Mouse (Mus musculus): Measurements from ENCODE around the gene Rnf13. TPM values are rescaled to one million over a fixed set of nuclear protein-coding genes. Genes with fewer than 3 reads are reported as not detected.

The Rnf13 gene
- polyA plus RNA-seq (2016; fragmentation: Nextera tagmentation; extraction: Ambion mirVana), result 56.3 and 63.8 TPM in 2 replicates

GRCm38 (mm10) chr3:57735511-57736370, at the start of gene Rnf13:
Gene Rnf13 (plus strand): TSS chr3:57736062.
- peaks cover 10% of the 10 kb centered on the region for H3K4me1 ChIP-seq (replicated peaks)
- ATAC-seq (ENCODE audit: insufficient number of reproducible peaks, low FRiP score), result peak; percentile 98
- H3K4me3 ChIP-seq, result peak within 1 kb of the TSS; percentile 73
- peak within 1 kb of the TSS; percentile 82 for H3K4me2 ChIP-seq
- under 1% methylated on average over 59 of the region's 59 CpGs for WGBS
- no peaks in the 10 kb centered on the region for H3K36me3 ChIP-seq
- peak within 1 kb of the TSS; percentile 80 for H3K27ac ChIP-seq (ENCODE audit: poor library complexity, severe bottlenecking)
- no peaks in the 10 kb centered on the region for H3K9me3 ChIP-seq (replicated peaks)
- peak within 1 kb of the TSS; percentile 77 for H3K9ac ChIP-seq
- no peaks in the 10 kb centered on the region for H3K27me3 ChIP-seq (replicated peaks)

- Histone ChIP-seq H3K9me3 (replicated peaks) (no peaks in the 10 kb centered on the region), H3K4me1 (replicated peaks) (no peaks in the 10 kb centered on the region), H3K36me3 (no peaks in the 10 kb centered on the region), H3K27ac (ENCODE audit: poor library complexity, severe bottlenecking) (no peak overlapping the region), H3K4me2 (no peak overlapping the region), H3K27me3 (replicated peaks) (no peaks in the 10 kb centered on the region), H3K4me3 (no peak overlapping the region), H3K9ac (no peak overlapping the region)
- WGBS, result 74% methylated on average over 4 of the region's 4 CpGs
- ATAC-seq (ENCODE audit: insufficient number of reproducible peaks, low FRiP score), result no peak
Observed at GRCm38 (mm10) chr3:57691772-57692171, 44.1 kb upstream of the Rnf13 start.

- 70% methylated on average over 2 of the region's 2 CpGs for WGBS
- Histone ChIP-seq H3K9ac (no peak within 1 kb of the TSS), H3K27ac (ENCODE audit: poor library complexity, severe bottlenecking) (no peak within 1 kb of the TSS)
Observed at GRCm38 (mm10) chr3:57692719-57693118, 43.1 kb upstream of the Rnf13 start, which contains the start of gene Ankub1. Gene Ankub1 (minus strand): TSS chr3:57692799.

GRCm38 (mm10) chr3:57696249-57696648, 39.6 kb upstream of the Rnf13 start:
- no peak overlapping the region for H3K9ac ChIP-seq
- no peak overlapping the region for H3K4me2 ChIP-seq
- H3K27ac ChIP-seq (ENCODE audit: poor library complexity, severe bottlenecking), result no peak overlapping the region
- H3K9me3 ChIP-seq (replicated peaks), result no peaks in the 10 kb centered on the region
- no peak overlapping the region for H3K4me3 ChIP-seq
- WGBS, result 75% methylated on average over 4 of the region's 4 CpGs
- H3K4me1 ChIP-seq (replicated peaks), result no peaks in the 10 kb centered on the region
- no peaks in the 10 kb centered on the region for H3K36me3 ChIP-seq
- ATAC-seq (ENCODE audit: insufficient number of reproducible peaks, low FRiP score), result no peak
- H3K27me3 ChIP-seq (replicated peaks), result no peaks in the 10 kb centered on the region

More at GRCm38 (mm10) chr3:57692719-57693118, 43.1 kb upstream of the Rnf13 start, which contains the start of gene Ankub1:
- H3K4me2 ChIP-seq, result no peak within 1 kb of the TSS
- no peaks in the 10 kb centered on the region for H3K27me3 ChIP-seq (replicated peaks)
- ATAC-seq (ENCODE audit: insufficient number of reproducible peaks, low FRiP score), result no peak
- no peak within 1 kb of the TSS for H3K4me3 ChIP-seq
- no peaks in the 10 kb centered on the region for H3K36me3 ChIP-seq
- H3K4me1 ChIP-seq (replicated peaks), result no peaks in the 10 kb centered on the region
- no peaks in the 10 kb centered on the region for H3K9me3 ChIP-seq (replicated peaks)

- Histone ChIP-seq H3K27me3 (replicated peaks) (no peaks in the 10 kb centered on the region), H3K9ac (no peak overlapping the region), H3K4me1 (replicated peaks) (no peaks in the 10 kb centered on the region), H3K27ac (ENCODE audit: poor library complexity, severe bottlenecking) (no peak overlapping the region), H3K9me3 (replicated peaks) (no peaks in the 10 kb centered on the region), H3K4me3 (no peak overlapping the region), H3K36me3 (no peaks in the 10 kb centered on the region), H3K4me2 (no peak overlapping the region)
- ATAC-seq (ENCODE audit: insufficient number of reproducible peaks, low FRiP score), result no peak
- WGBS, result 86% methylated on average over 9 of the region's 9 CpGs
Observed at GRCm38 (mm10) chr3:57696779-57697178, 39.1 kb upstream of the Rnf13 start.

- Histone ChIP-seq H3K27ac (ENCODE audit: poor library complexity, severe bottlenecking) (no peak overlapping the region), H3K36me3 (no peaks in the 10 kb centered on the region), H3K9ac (no peak overlapping the region), H3K4me1 (replicated peaks) (no peaks in the 10 kb centered on the region), H3K27me3 (replicated peaks) (no peaks in the 10 kb centered on the region), H3K4me3 (no peak overlapping the region), H3K4me2 (no peak overlapping the region), H3K9me3 (replicated peaks) (no peaks in the 10 kb centered on the region)
- 84% methylated on average over 6 of the region's 6 CpGs for WGBS
- no peak for ATAC-seq (ENCODE audit: insufficient number of reproducible peaks, low FRiP score)
Observed at GRCm38 (mm10) chr3:57714151-57714550, 21.7 kb upstream of the Rnf13 start.

- WGBS, result 79% methylated on average over 5 of the region's 5 CpGs
- no peaks in the 10 kb centered on the region for H3K36me3 ChIP-seq
- no peaks in the 10 kb centered on the region for H3K9me3 ChIP-seq (replicated peaks)
Observed at GRCm38 (mm10) chr3:57732206-57732915, 3.5 kb upstream of the Rnf13 start.

GRCm38 (mm10) chr3:57736419-57737095, 695 bp downstream of the Rnf13 start:
- no peak for ATAC-seq (ENCODE audit: insufficient number of reproducible peaks, low FRiP score)
- Histone ChIP-seq H3K4me1 (replicated peaks) (peaks cover 10% of the 10 kb centered on the region), H3K9ac (peak overlapping the region; percentile 77), H3K36me3 (no peaks in the 10 kb centered on the region), H3K27ac (ENCODE audit: poor library complexity, severe bottlenecking) (peak overlapping the region; percentile 80), H3K4me3 (peak overlapping the region; percentile 73), H3K9me3 (replicated peaks) (no peaks in the 10 kb centered on the region), H3K27me3 (replicated peaks) (no peaks in the 10 kb centered on the region), H3K4me2 (peak overlapping the region; percentile 82)
- WGBS, result 1% methylated on average over 13 of the region's 13 CpGs

More at GRCm38 (mm10) chr3:57732206-57732915, 3.5 kb upstream of the Rnf13 start:
- Histone ChIP-seq H3K4me2 (no peak overlapping the region), H3K27ac (ENCODE audit: poor library complexity, severe bottlenecking) (no peak overlapping the region), H3K4me3 (no peak overlapping the region), H3K4me1 (replicated peaks) (peaks cover 6% of the 10 kb centered on the region), H3K9ac (no peak overlapping the region), H3K27me3 (replicated peaks) (no peaks in the 10 kb centered on the region)
- ATAC-seq (ENCODE audit: insufficient number of reproducible peaks, low FRiP score), result no peak

- Histone ChIP-seq H3K9ac (no peak overlapping the region), H3K9me3 (replicated peaks) (no peaks in the 10 kb centered on the region), H3K27ac (ENCODE audit: poor library complexity, severe bottlenecking) (no peak overlapping the region), H3K27me3 (replicated peaks) (no peaks in the 10 kb centered on the region), H3K4me1 (replicated peaks) (peaks cover 10% of the 10 kb centered on the region), H3K36me3 (no peaks in the 10 kb centered on the region), H3K4me3 (no peak overlapping the region), H3K4me2 (no peak overlapping the region)
- ATAC-seq (ENCODE audit: insufficient number of reproducible peaks, low FRiP score), result no peak
- 92% methylated on average over 1 of the region's 1 CpGs for WGBS
Observed at GRCm38 (mm10) chr3:57739830-57740229, 4.0 kb downstream of the Rnf13 start.

GRCm38 (mm10) chr3:57748576-57749267, 12.9 kb downstream of the Rnf13 start:
- no peak overlapping the region for H3K4me3 ChIP-seq
- no peak overlapping the region for H3K9ac ChIP-seq
- WGBS, result 89% methylated on average over 3 of the region's 3 CpGs
- no peak overlapping the region for H3K4me2 ChIP-seq
- H3K27me3 ChIP-seq (replicated peaks), result no peaks in the 10 kb centered on the region
- H3K4me1 ChIP-seq (replicated peaks), result no peaks in the 10 kb centered on the region
- ATAC-seq (ENCODE audit: insufficient number of reproducible peaks, low FRiP score), result no peak
- no peak overlapping the region for H3K27ac ChIP-seq (ENCODE audit: poor library complexity, severe bottlenecking)
- no peaks in the 10 kb centered on the region for H3K9me3 ChIP-seq (replicated peaks)
- H3K36me3 ChIP-seq, result no peaks in the 10 kb centered on the region
